ENCODE assay signal across 9 mouse cellular contexts in the genomic region with DNA sequence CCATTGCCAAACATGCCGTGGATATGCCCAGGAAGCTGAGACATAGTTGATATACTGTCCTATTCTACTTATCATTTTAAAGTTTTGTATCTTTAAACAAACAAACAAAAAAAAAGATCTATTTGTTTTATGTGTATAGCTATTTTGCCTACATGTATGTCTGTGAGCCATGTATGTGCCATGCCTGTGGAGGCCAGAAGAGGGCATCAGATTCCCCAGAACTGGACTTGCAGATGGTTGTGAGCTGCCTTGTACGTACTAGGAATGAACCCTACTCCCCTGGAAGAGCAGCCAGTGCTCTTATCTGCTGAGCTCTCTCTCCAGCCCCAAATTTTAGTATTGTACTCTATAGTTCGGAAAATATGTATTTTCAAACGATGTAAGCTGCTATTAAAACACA. TPM values are rescaled to one million over a fixed set of nuclear protein-coding genes. Genes with fewer than 3 reads are reported as not detected.
DNase-seq lines count a peak whose midpoint lies in the region; ATAC-seq lines count a peak whose summit lies in the region.
"Had no signal": no experiment of that assay in that cellular context is flagged by ENCODE, and none has a peak within 500 bp of the region (broad histone marks: within the 10 kb centered on the region; RNA-seq: fewer than 3 reads in every experiment).

No protein-coding gene starts in this region.

- no peak overlapping the region for H3K4me2 ChIP-seq in liver, embryonic 12.5 days
- no peak overlapping the region for H3K4me2 ChIP-seq in limb, embryonic 11.5 days (ENCODE audit: low read depth, severe bottlenecking)

- ATAC-seq in liver, embryonic 12.5 days, result no peak
- no peak for ATAC-seq in limb, embryonic 11.5 days (ENCODE audit: insufficient number of reproducible peaks, low FRiP score, low TSS enrichment, low read depth)

- no peaks in the 10 kb centered on the region for H3K36me3 ChIP-seq in liver, embryonic 12.5 days
- H3K36me3 ChIP-seq in limb, embryonic 11.5 days (ENCODE audit: control insufficient read depth, insufficient read depth, low read length), result no peaks in the 10 kb centered on the region

- H3K9ac ChIP-seq in liver, embryonic 12.5 days, result no peak overlapping the region
- H3K9ac ChIP-seq in limb, embryonic 11.5 days (ENCODE audit: low read length), result no peak overlapping the region

- DNase-seq in adrenal gland, adult (ENCODE audit: inconsistent age in 2 of 2, low spot score in 1 of 2), result peak; percentile 42 to 79
- DNase-seq in adrenal gland, postnatal 4 days (ENCODE audit: low spot score in 2 of 2), result no peak
- DNase-seq in liver, result peak; percentile 34
- DNase-seq in cerebellum, adult 9-10 months, result peak; percentile 48
- peak; percentile 57 for DNase-seq in limb, embryonic 11.5 days (ENCODE audit: low spot score)
- peak; percentile 47 for DNase-seq in thymus, postnatal 14 days
- no peak for DNase-seq in right cerebral cortex, adult 18-20 months

- no peak overlapping the region for H3K4me3 ChIP-seq in liver, embryonic 12.5 days
- no peak overlapping the region for H3K4me3 ChIP-seq in limb, embryonic 11.5 days (ENCODE audit: low read depth, low read length)

- no peaks in the 10 kb centered on the region for H3K9me3 ChIP-seq in liver, embryonic 12.5 days (replicated peaks)
- H3K9me3 ChIP-seq in limb, embryonic 11.5 days (ENCODE audit: control insufficient read depth, low read length), result no peaks in the 10 kb centered on the region; the same call in 1 of the 2 replicates

- no peak overlapping the region for H3K27ac ChIP-seq in liver, embryonic 12.5 days
- H3K27ac ChIP-seq in limb, embryonic 11.5 days (replicated peaks; ENCODE audit: low read depth, low read length), result no peak overlapping the region

- H3K27me3 ChIP-seq in liver, embryonic 12.5 days (replicated peaks), result peaks cover 22% of the 10 kb centered on the region
- no peaks in the 10 kb centered on the region for H3K27me3 ChIP-seq in limb, embryonic 11.5 days (ENCODE audit: control insufficient read depth, insufficient read depth, low read length)

- 0 out of 2 replicates have a peak, but pooled peaks cover 2% of the 10 kb centered on the region for H3K4me1 ChIP-seq in liver, embryonic 12.5 days
- no peaks in the 10 kb centered on the region for H3K4me1 ChIP-seq in limb, embryonic 11.5 days (ENCODE audit: control insufficient read depth, insufficient read depth, low read length)

- 29% methylated on average over 4 of the region's 4 CpGs for WGBS in liver, embryonic 12.5 days (ENCODE audit: insufficient replicate concordance)
- WGBS in limb, embryonic 11.5 days, result 43% methylated on average over 4 of the region's 4 CpGs

RNA-seq across cellular contexts. Expression of a gene that starts 10.1 kb away (rescaled TPM):
- 1 to 10 TPM; 5.8 to 6.3 TPM for total RNA-seq in adrenal gland, postnatal 4 days (2021)
- 0.18 and 0.31 TPM in 2 replicates for polyA plus RNA-seq in liver, embryonic 12.5 days (2016; fragmentation: Nextera tagmentation; extraction: Ambion mirVana)
- polyA plus RNA-seq in limb, embryonic 11.5 days (2014; fragmentation: Nextera tagmentation; extraction: Ambion mirVana), result 0.70 and 0.73 TPM in 2 replicates
- polyA plus RNA-seq: C2C12 had no signal

RNA-seq across cellular contexts. Expression of a gene that starts 11.6 kb away (rescaled TPM):
- total RNA-seq in adrenal gland, postnatal 4 days (2021), result not detected
- not detected in 2 replicates for polyA plus RNA-seq in liver, embryonic 12.5 days (2016; fragmentation: Nextera tagmentation; extraction: Ambion mirVana)
- polyA plus RNA-seq in limb, embryonic 11.5 days (2014; fragmentation: Nextera tagmentation; extraction: Ambion mirVana), result not detected in 2 replicates
- polyA plus RNA-seq: C2C12 had no signal

RNA-seq across cellular contexts. Expression of a gene that starts 33.9 kb away (rescaled TPM):
- total RNA-seq in adrenal gland, postnatal 4 days (2021), result under 1 TPM; 0.45 TPM
- polyA plus RNA-seq in liver, embryonic 12.5 days (2016; fragmentation: Nextera tagmentation; extraction: Ambion mirVana), result 0.07 TPM in 1 of 2 replicates, not detected in the other
- polyA plus RNA-seq in limb, embryonic 11.5 days (2014; fragmentation: Nextera tagmentation; extraction: Ambion mirVana), result not detected in 2 replicates
- polyA plus RNA-seq: C2C12 had no signal

Comparison
In these comparisons a context has a peak if more than half of its experiments do, and no peak if none do; other contexts are left out.
1. DNase-seq: peak in adrenal gland, adult (2 of 2), liver (single experiment), cerebellum, adult 9-10 months (single experiment), limb, embryonic 11.5 days (single experiment) and thymus, postnatal 14 days (single experiment); none in adrenal gland, postnatal 4 days (0 of 2) and right cerebral cortex, adult 18-20 months (single experiment).